Mouse (Mus musculus) myocyte (in vitro differentiated cells): ENCODE results near the gene Krt72. TPM values are rescaled to one million over a fixed set of nuclear protein-coding genes. Genes with fewer than 3 reads are reported as not detected.

Experiments used
- H3K27me3 ChIP-seq: one replicate; pipeline ENCODE4 v1.6.1; 2011; ENCODE audit not compliant: control insufficient read depth, insufficient read depth, insufficient read length
- H3K36me3 ChIP-seq: one replicate; pipeline ENCODE4 v1.6.1; 2011; ENCODE audit not compliant: control insufficient read depth, insufficient read depth
- H3K4me2 ChIP-seq: one replicate; pipeline ENCODE4 v1.6.1; 2011; ENCODE audit warnings: low read depth, control low read depth
- H3K4me3 ChIP-seq: one replicate; pipeline ENCODE4 v1.5.1; 2011; ENCODE audit warnings: mild to moderate bottlenecking, control low read depth, moderate library complexity
- H3K79me2 ChIP-seq: one replicate; pipeline ENCODE4 v1.6.1; 2011; ENCODE audit not compliant: control insufficient read depth, insufficient read depth
- H3ac ChIP-seq: one replicate; pipeline ENCODE4 v1.6.1; 2011; ENCODE audit not compliant: control insufficient read depth, insufficient read length
- CEBPB ChIP-seq: IDR thresholded peaks from 2 replicates; pipeline ENCODE4 v1.6.1; 2011; ENCODE audit warnings: mild to moderate bottlenecking, moderate library complexity; ENCODE audit not compliant: poor library complexity, insufficient read depth, severe bottlenecking
- E2F4 ChIP-seq: IDR thresholded peaks from one replicate; pipeline ENCODE4 v1.6.1; 2011; ENCODE audit warnings: mild to moderate bottlenecking, control low read depth, moderate library complexity; ENCODE audit not compliant: insufficient read depth
- MAX ChIP-seq: IDR thresholded peaks from one replicate; pipeline ENCODE4 v1.6.1; 2011; ENCODE audit warnings: low read depth, mild to moderate bottlenecking, control low read depth
- MYOD1 ChIP-seq, 3 experiments: IDR thresholded peaks; one replicate each; pipeline ENCODE4 v1.6.1; 2011; ENCODE audit warnings: control low read depth in 2 of 3, low read depth in 2 of 3, mild to moderate bottlenecking in 2 of 3, moderate library complexity in 1 of 3; ENCODE audit not compliant: insufficient read length in 2 of 3, control insufficient read depth in 1 of 3
- MYOG ChIP-seq, 3 experiments: IDR thresholded peaks; one replicate each; pipeline ENCODE4 v1.6.1; 2011; ENCODE audit warnings: control low read depth in 2 of 3, low read depth in 2 of 3, mild to moderate bottlenecking in 2 of 3; ENCODE audit not compliant: insufficient read length in 2 of 3, control insufficient read depth in 1 of 3, insufficient read depth in 1 of 3
- POLR2A ChIP-seq: IDR thresholded peaks from one replicate; pipeline ENCODE4 v1.6.1; 2011; ENCODE audit warnings: low read depth, mild to moderate bottlenecking, control low read depth, moderate library complexity; ENCODE audit not compliant: insufficient read length
- POLR2AphosphoS2 ChIP-seq: IDR thresholded peaks from one replicate; pipeline ENCODE4 v1.6.1; 2011; ENCODE audit warnings: low read depth, control low read depth; ENCODE audit not compliant: insufficient read length
- REST ChIP-seq: IDR thresholded peaks from one replicate; pipeline ENCODE4 v1.6.1; 2011; ENCODE audit warnings: mild to moderate bottlenecking, control low read depth, moderate library complexity; ENCODE audit not compliant: insufficient read depth, insufficient read length
- SRF ChIP-seq: IDR thresholded peaks from one replicate; pipeline ENCODE4 v1.6.1; 2011; ENCODE audit warnings: low read depth; ENCODE audit not compliant: control insufficient read depth, insufficient read length
- TCF12 ChIP-seq: IDR thresholded peaks from one replicate; pipeline ENCODE4 v1.6.1; 2011; ENCODE audit warnings: mild to moderate bottlenecking, control low read depth; ENCODE audit not compliant: poor library complexity, insufficient read depth, severe bottlenecking
- TCF3 ChIP-seq: IDR thresholded peaks from one replicate; pipeline ENCODE4 v1.6.1; 2011; ENCODE audit warnings: low read depth, control low read depth; ENCODE audit not compliant: insufficient read length
- USF1 ChIP-seq: IDR thresholded peaks from one replicate; pipeline ENCODE4 v1.6.1; 2011; ENCODE audit warnings: low read depth, mild to moderate bottlenecking, control low read depth, moderate library complexity
- polyA plus RNA-seq: library from polyadenylated mRNA; unstranded; fragments of >200 nt; fragmentation: generic; extraction: Trizol; gene quantifications from one replicate; pipeline ENCODE4 v1.2.1, GENCODE M21; 2012; ENCODE audit warnings: missing spikeins

Gene Krt72
- polyA plus RNA-seq, 1 experiment: not detected

DNA sequence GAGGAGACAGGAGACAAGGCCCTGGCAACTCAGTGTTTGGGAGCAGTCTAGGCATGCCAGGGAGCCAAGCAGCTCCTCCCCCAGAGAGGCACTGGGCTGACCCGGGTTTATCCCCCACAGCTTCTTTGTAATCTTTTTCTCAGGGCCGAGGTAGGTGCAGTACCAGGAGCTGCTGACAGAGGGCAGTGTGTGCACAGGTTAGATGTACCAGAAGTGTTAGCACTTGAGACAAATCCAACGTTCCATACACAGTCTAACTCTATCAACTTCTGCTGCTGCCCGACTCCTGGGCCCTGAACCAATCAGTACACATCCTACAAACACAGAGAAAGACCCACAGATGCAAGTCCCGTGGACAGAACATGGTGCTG lies 13.6 kb downstream of the Krt72 start:
- H3K4me2 ChIP-seq: no peak overlapping the region
- no peaks in the 10 kb centered on the region for H3K79me2 ChIP-seq
- no peak for TF ChIP-seq MYOD1 (IDR thresholded peaks at IDR 0.05; ENCODE audit: control insufficient read depth in 1 of 3, insufficient read length in 2 of 3, low read depth in 2 of 3)
- no peak for TF ChIP-seq SRF
- no peak for TF ChIP-seq USF1
- TF ChIP-seq E2F4: no peak
- TF ChIP-seq POLR2A: no peak
- no peak for TF ChIP-seq POLR2AphosphoS2
- no peak for TF ChIP-seq CEBPB
- no peak for TF ChIP-seq MAX
- no peak for TF ChIP-seq MYOG (IDR thresholded peaks at IDR 0.05; ENCODE audit: control insufficient read depth in 1 of 3, insufficient read depth in 1 of 3, insufficient read length in 2 of 3, low read depth in 2 of 3)
- no peak for TF ChIP-seq TCF12
- no peak for TF ChIP-seq REST
- TF ChIP-seq TCF3: no peak
- no peak overlapping the region for H3K4me3 ChIP-seq
- no peaks in the 10 kb centered on the region for H3K36me3 ChIP-seq
- H3K27me3 ChIP-seq: peaks cover 26% of the 10 kb centered on the region
- H3ac ChIP-seq: no peak overlapping the region

DNA sequence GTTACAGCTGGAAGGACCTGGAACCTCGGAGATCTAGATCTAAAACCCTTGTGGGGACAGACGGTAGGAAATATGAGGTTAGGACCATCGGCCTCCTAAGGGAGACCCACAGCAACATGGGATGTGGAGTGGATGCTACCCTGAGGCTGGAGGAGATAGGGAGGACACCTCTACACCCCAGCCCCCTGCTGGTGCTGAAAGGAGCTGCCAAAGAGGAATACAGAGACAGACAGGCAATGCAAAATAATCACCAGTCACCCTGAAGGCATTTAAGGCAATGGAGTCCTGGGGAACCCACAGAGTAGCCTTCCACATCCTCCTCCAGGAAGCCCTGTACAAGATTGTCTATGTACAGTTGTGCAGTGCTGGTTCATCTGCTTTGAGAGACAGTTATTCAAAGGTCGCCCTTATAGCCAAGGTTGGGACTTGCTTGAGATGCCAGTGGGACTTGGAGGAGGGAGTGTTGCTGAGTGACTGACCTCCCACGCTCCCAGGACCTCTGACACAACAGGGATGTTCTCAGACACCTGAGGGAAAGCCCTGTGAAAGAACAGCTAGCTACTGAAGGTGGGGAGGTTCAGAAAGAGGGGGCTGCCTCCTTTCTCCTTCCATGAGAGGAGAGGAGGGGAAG lies 14.1 kb downstream of the Krt72 start:
- no peak overlapping the region for H3K4me3 ChIP-seq
- H3K79me2 ChIP-seq: no peaks in the 10 kb centered on the region
- H3K27me3 ChIP-seq: peaks cover 28% of the 10 kb centered on the region
- no peaks in the 10 kb centered on the region for H3K36me3 ChIP-seq
- H3K4me2 ChIP-seq: no peak overlapping the region
- TF ChIP-seq MAX: no peak
- no peak overlapping the region for H3ac ChIP-seq

DNA sequence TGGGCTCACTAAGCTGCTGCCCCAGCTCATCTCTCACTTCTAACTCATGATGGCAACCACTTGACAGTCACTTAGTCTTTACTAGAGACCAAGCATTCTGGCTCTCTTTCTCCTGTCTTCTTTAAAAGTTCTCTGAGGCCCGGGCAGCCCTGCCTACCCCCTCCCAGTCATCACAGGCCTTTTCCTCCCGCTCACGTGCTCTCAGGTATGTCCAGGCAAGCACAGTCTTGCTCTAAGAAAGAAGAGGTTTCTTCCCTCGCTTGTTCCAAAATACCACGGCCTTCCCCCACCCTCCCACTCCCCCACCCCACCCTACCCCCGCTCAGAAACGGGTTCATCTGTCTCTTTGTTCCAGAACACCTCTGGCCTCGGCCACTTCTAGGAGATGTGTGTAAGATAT lies 16.0 kb downstream of the Krt72 start:
- H3ac ChIP-seq: no peak overlapping the region
- no peak overlapping the region for H3K4me3 ChIP-seq
- H3K36me3 ChIP-seq: no peaks in the 10 kb centered on the region
- peaks cover 36% of the 10 kb centered on the region for H3K27me3 ChIP-seq
- no peak for TF ChIP-seq TCF3
- no peak for TF ChIP-seq E2F4
- no peak for TF ChIP-seq REST
- TF ChIP-seq USF1: no peak
- no peak for TF ChIP-seq MYOG (IDR thresholded peaks at IDR 0.05; ENCODE audit: control insufficient read depth in 1 of 3, insufficient read depth in 1 of 3, insufficient read length in 2 of 3, low read depth in 2 of 3)
- TF ChIP-seq MYOD1 (IDR thresholded peaks at IDR 0.05; ENCODE audit: control insufficient read depth in 1 of 3, insufficient read length in 2 of 3, low read depth in 2 of 3): no peak
- TF ChIP-seq MAX: no peak
- no peak for TF ChIP-seq SRF
- TF ChIP-seq POLR2AphosphoS2: no peak
- TF ChIP-seq POLR2A: no peak
- TF ChIP-seq CEBPB: no peak
- no peak for TF ChIP-seq TCF12
- no peaks in the 10 kb centered on the region for H3K79me2 ChIP-seq
- H3K4me2 ChIP-seq: no peak overlapping the region

DNA sequence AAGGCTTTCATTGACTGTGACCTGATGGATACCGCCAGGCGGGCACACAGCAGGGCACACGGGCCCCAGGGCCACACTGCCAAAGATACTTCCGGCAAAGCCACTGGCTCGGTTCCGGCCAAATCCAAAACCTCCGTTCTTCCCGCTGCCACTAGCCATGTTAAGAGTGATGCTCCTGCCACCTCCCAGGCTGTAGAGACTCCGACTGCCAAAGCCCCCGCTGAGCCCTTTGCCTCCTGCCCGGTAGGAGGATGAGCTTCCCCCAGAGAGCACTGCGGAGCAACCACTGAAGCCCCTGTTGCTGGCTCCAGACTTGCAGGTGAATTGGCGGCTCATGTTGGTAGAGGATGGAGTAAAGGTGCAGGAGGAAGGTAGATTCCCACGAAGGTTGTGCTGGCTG lies 43.5 kb downstream of the Krt72 start, which contains the start of gene Krt71:
Gene Krt71 (minus strand): TSS at position 399 of the 400 bp plus-strand sequence.
- Histone ChIP-seq H3K27me3 (peaks cover 54% of the 10 kb centered on the region), H3K79me2 (no peaks in the 10 kb centered on the region), H3ac (no peak within 1 kb of the TSS), H3K4me2 (no peak within 1 kb of the TSS), H3K4me3 (no peak within 1 kb of the TSS), H3K36me3 (no peaks in the 10 kb centered on the region)
- TF ChIP-seq MYOD1 (IDR thresholded peaks at IDR 0.05; ENCODE audit: control insufficient read depth in 1 of 3, insufficient read length in 2 of 3, low read depth in 2 of 3) (no peak), MAX (no peak), TCF12 (no peak), TCF3 (no peak), POLR2AphosphoS2 (no peak), SRF (no peak), USF1 (no peak), MYOG (IDR thresholded peaks at IDR 0.05; ENCODE audit: control insufficient read depth in 1 of 3, insufficient read depth in 1 of 3, insufficient read length in 2 of 3, low read depth in 2 of 3) (no peak), POLR2A (no peak), REST (no peak), CEBPB (no peak), E2F4 (no peak)

DNA sequence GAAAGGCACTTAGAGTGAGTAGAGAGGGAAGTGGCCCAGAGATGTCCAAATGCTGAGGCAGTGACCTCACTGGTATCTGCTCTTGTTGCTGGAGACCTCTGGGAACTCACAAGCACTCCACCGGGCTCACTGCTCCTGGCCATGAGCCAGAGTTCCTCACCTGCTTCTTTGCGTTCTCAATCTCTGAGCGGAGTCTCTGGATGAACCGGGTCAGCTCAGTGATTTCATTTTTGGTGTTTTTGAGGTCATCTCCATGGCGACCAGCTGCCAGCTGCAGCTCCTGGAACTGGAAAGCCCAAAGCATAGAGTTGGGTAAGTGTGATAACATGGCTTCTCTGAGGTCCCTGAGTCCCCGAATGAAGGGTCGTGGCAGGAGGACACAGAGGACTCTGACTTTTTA lies 48.5 kb downstream of the Krt72 start:
- Histone ChIP-seq H3K36me3 (no peaks in the 10 kb centered on the region), H3K4me3 (no peak overlapping the region), H3K27me3 (peaks cover 40% of the 10 kb centered on the region), H3K79me2 (no peaks in the 10 kb centered on the region), H3ac (no peak overlapping the region), H3K4me2 (no peak overlapping the region)
- TF ChIP-seq TCF3 (no peak), POLR2AphosphoS2 (no peak), POLR2A (no peak), MYOD1 (IDR thresholded peaks at IDR 0.05; ENCODE audit: control insufficient read depth in 1 of 3, insufficient read length in 2 of 3, low read depth in 2 of 3) (no peak), CEBPB (no peak), REST (no peak), E2F4 (no peak), TCF12 (no peak), MAX (no peak), SRF (no peak), USF1 (no peak)
